Mouse (Mus musculus): ENCODE results near the gene Fbxw17.

DNA sequence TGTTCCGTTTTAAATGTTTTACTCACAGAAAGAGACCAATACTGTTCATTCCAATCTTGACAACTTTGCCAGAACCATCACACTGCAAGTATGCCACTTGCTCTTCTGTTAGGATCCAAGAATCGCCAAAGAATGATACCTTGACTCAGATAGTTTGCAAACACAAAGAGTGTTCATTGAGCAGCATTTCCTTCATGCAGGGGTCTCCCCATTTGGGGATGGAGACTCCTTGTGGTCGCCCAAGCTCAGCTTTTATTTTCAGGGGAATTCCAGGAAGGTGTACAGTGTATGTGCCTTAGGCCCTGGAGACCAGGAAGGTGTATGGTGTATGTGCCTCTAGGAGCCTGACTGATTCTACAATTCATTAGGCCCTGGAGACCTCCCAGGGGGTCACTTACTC, 757 bp downstream of the Fbxw17 start:
- TF ChIP-seq POLR2A (IDR thresholded peaks at IDR 0.05; ENCODE audit: insufficient read length, low read depth): no peak
- TF ChIP-seq POLR2AphosphoS2 (IDR thresholded peaks at IDR 0.05; ENCODE audit: insufficient read length, low read depth): no peak
- no peak for TF ChIP-seq MYOG (IDR thresholded peaks at IDR 0.05; ENCODE audit: control insufficient read depth in 1 of 3, insufficient read depth in 1 of 3, insufficient read length in 2 of 3, low read depth in 2 of 3)
- no peak for TF ChIP-seq MYOD1 (IDR thresholded peaks at IDR 0.05; ENCODE audit: control insufficient read depth in 1 of 3, insufficient read length in 2 of 3, low read depth in 2 of 3)
- TF ChIP-seq TCF3 (IDR thresholded peaks at IDR 0.05; ENCODE audit: insufficient read length, low read depth): no peak
- no peak for TF ChIP-seq MAX (IDR thresholded peaks at IDR 0.05; ENCODE audit: low read depth)
- TF ChIP-seq REST (IDR thresholded peaks at IDR 0.05; ENCODE audit: insufficient read depth, insufficient read length): no peak
- no peak for TF ChIP-seq TCF12 (IDR thresholded peaks at IDR 0.05; ENCODE audit: insufficient read depth, poor library complexity, severe bottlenecking)
- TF ChIP-seq USF1 (IDR thresholded peaks at IDR 0.05; ENCODE audit: low read depth): no peak
- no peak for TF ChIP-seq CEBPB (IDR thresholded peaks at IDR 0.05; ENCODE audit: insufficient read depth, poor library complexity, severe bottlenecking)
- no peak for TF ChIP-seq SRF (IDR thresholded peaks at IDR 0.05; ENCODE audit: control insufficient read depth, insufficient read length, low read depth)
- no peak for TF ChIP-seq E2F4 (IDR thresholded peaks at IDR 0.05; ENCODE audit: insufficient read depth)

All from myocyte (in vitro differentiated cells).